Mouse (Mus musculus) erythroblast, embryonic 14.5 days (primary cell): ENCODE measurements around the gene Cdk5rap3. TPM values are rescaled to one million over a fixed set of nuclear protein-coding genes. Genes with fewer than 3 reads are reported as not detected.

Experiments used
- H3K27me3 ChIP-seq: 2 replicates; pipeline ENCODE4 v1.6.1; 2012; ENCODE audit warnings: inconsistent platforms; ENCODE audit not compliant: control insufficient read depth
- H3K36me3 ChIP-seq: 2 replicates; pipeline ENCODE4 v1.6.1; 2012; ENCODE audit warnings: mild to moderate bottlenecking, inconsistent platforms; ENCODE audit not compliant: control insufficient read depth
- H3K4me1 ChIP-seq: 2 replicates; pipeline ENCODE4 v1.6.1; 2012; ENCODE audit warnings: inconsistent platforms; ENCODE audit not compliant: control insufficient read depth
- H3K4me3 ChIP-seq: replicated peaks from 2 replicates; pipeline ENCODE3; 2012; ENCODE audit warnings: moderate library complexity, mild to moderate bottlenecking, inconsistent platforms
- H3K9me3 ChIP-seq: 2 replicates; pipeline ENCODE4 v1.6.1; 2012; ENCODE audit warnings: low read length, inconsistent platforms, mixed read lengths; ENCODE audit not compliant: control insufficient read depth
- GATA1 ChIP-seq: IDR thresholded peaks from 2 replicates; pipeline ENCODE4 v1.6.1; 2012; ENCODE audit warnings: low read length, inconsistent platforms, mixed read lengths
- TAL1 ChIP-seq: IDR thresholded peaks from 3 replicates; pipeline ENCODE4 v1.6.1; 2012; ENCODE audit warnings: low read length, inconsistent platforms, mixed read lengths
- polyA plus RNA-seq: library from polyadenylated mRNA; stranded (reverse); fragments of >175 nt; gene quantifications from 2 replicates; pipeline ENCODE4 v1.2.3, GENCODE M21; 2012

The Cdk5rap3 gene
- polyA plus RNA-seq, 1 experiment, result 4.8 TPM

DNA sequence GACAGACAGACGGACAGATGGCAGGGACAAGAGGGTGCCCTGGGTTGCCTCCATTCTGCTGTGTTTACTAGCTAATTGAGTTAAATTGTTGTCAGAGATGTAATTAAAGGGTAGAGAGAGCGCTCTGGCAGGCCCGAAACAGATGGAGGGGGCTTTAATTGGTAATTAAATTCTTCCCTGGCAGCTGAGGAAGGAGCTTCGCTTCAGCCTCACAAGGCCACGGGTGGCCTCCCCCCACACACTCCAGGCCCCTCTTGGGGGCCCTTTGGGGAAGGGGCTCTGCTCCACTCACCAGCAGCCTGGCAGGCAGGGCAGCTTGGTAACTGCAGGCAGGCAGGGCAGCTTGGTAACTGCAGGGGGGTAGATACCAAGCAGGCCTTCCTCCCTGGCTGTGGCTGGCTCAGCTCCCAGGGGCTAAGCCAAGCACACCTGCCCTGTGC, 30.4 kb downstream of the Cdk5rap3 start:
- Histone ChIP-seq H3K4me1 (no peaks in the 10 kb centered on the region), H3K4me3 (no peak overlapping the region), H3K9me3 (no peaks in the 10 kb centered on the region), H3K27me3 (peaks cover 3% of the 10 kb centered on the region), H3K36me3 (no peaks in the 10 kb centered on the region)
- no peak for TF ChIP-seq GATA1
- TF ChIP-seq TAL1, result no peak

- Histone ChIP-seq H3K4me1 (peaks cover 2% of the 10 kb centered on the region; the same call in 1 of the 2 replicates), H3K4me3 (no peak overlapping the region), H3K27me3 (peaks cover 55% of the 10 kb centered on the region), H3K36me3 (no peaks in the 10 kb centered on the region), H3K9me3 (no peaks in the 10 kb centered on the region)
- TF ChIP-seq GATA1 (no peak), TAL1 (no peak)
These were observed 36.0 kb downstream of the Cdk5rap3 start for GRCm38 (mm10) chr11:96880296-96880695.

- no peaks in the 10 kb centered on the region for H3K9me3 ChIP-seq
- TF ChIP-seq TAL1 (no peak), GATA1 (no peak)
- H3K27me3 ChIP-seq, result peaks cover 64% of the 10 kb centered on the region
- H3K4me3 ChIP-seq, result no peak overlapping the region
- peaks cover 2% of the 10 kb centered on the region; the same call in 1 of the 2 replicates for H3K4me1 ChIP-seq
- no peaks in the 10 kb centered on the region for H3K36me3 ChIP-seq
These were observed 36.9 kb downstream of the Cdk5rap3 start for GRCm38 (mm10) chr11:96879359-96879758.

GRCm38 (mm10) chr11:96878715-96879114, 37.6 kb downstream of the Cdk5rap3 start:
- Histone ChIP-seq H3K27me3 (peaks cover 68% of the 10 kb centered on the region), H3K4me1 (peaks cover 2% of the 10 kb centered on the region; the same call in 1 of the 2 replicates), H3K36me3 (no peaks in the 10 kb centered on the region), H3K4me3 (no peak overlapping the region), H3K9me3 (no peaks in the 10 kb centered on the region)
- no peak for TF ChIP-seq TAL1
- no peak for TF ChIP-seq GATA1

GRCm38 (mm10) chr11:96877071-96877470, 39.2 kb downstream of the Cdk5rap3 start:
- H3K36me3 ChIP-seq, result no peaks in the 10 kb centered on the region
- H3K27me3 ChIP-seq, result peaks cover 84% of the 10 kb centered on the region
- H3K4me3 ChIP-seq, result no peak overlapping the region
- peaks cover 2% of the 10 kb centered on the region; the same call in 1 of the 2 replicates for H3K4me1 ChIP-seq
- no peaks in the 10 kb centered on the region for H3K9me3 ChIP-seq
- no peak for TF ChIP-seq TAL1
- TF ChIP-seq GATA1, result no peak

DNA sequence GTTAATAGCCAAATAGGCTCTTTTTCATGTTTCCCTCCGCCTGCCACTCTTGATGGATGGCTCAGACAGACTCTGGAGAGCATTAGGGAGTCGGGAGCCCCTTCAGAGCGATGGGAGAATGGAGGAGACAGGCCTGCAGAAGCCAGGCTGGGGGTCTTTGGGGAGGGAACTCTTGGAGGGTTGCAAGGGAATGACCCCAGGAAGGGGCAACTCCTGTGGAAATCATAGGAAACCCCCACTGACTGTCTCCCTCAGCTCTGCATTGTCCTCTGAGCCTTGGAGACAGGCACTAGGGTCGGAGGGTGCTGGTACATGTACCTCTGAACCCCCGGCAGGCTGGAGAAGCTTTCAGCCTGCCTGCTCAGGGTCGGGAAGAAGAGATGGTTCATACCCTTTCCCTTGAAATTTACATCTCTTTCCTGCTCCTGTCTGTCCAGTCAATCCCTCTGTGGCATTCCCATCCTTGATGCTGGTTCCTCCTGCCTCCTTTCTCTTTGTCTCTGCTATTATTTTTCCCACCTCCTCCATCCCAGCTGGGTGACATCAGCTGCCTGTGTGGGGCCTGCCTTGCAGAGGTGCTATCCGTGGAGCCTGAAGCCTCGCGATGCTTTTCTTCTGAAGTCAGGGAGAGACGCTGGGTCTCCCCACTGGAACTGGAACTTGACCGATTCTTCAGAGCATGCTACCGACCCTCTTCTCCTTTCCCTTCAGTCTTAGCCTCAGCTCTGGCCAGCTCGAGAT, 39.8 kb downstream of the Cdk5rap3 start:
- Histone ChIP-seq H3K9me3 (no peaks in the 10 kb centered on the region), H3K36me3 (no peaks in the 10 kb centered on the region), H3K4me3 (no peak overlapping the region), H3K4me1 (peaks cover 2% of the 10 kb centered on the region; the same call in 1 of the 2 replicates), H3K27me3 (peaks cover 87% of the 10 kb centered on the region)
- no peak for TF ChIP-seq GATA1
- TF ChIP-seq TAL1, result no peak

DNA sequence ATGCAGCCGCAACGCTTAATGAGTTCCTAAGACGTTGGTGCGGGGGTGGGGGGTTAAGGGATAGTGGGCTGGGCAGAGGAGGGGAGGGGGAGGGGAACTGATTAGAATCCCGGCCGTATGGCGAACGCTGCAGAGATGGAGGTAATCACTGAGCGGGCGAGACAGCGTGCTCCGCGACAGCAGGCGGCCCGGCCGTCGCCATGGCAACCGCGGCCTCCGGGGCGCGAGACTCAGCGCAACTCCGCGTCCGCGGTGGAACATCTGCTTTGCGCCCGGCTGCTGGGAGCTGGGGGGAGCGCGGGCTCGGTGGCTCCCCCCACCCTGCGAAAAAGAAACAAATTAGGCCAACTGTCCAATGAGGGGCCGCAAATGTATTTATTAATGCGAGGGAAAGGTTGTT, 40.6 kb downstream of the Cdk5rap3 start:
- Histone ChIP-seq H3K4me3 (no peak overlapping the region), H3K27me3 (peaks cover 88% of the 10 kb centered on the region), H3K36me3 (no peaks in the 10 kb centered on the region), H3K4me1 (peaks cover 2% of the 10 kb centered on the region; the same call in 1 of the 2 replicates), H3K9me3 (no peaks in the 10 kb centered on the region)
- TF ChIP-seq TAL1 (no peak), GATA1 (no peak)

DNA sequence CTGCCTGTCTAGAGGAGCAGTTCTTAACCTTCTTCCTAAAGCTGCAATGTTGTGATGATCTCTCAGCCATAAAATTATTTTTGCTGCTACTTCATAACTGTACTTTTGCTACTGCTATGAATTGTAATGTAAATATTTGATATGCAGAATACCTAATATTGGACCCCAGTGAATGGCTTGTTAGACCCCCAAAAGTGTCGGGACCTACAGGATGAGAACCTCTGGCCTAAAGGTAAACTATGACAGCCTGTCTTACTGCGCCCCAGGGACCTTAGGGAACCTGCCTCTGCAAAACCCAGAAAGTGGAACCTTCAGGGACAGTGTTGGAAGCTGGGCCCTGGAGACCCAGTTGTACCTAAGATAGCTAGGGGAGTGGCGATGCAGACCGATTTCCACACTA, 41.0 kb downstream of the Cdk5rap3 start:
- H3K4me3 ChIP-seq, result no peak overlapping the region
- peaks cover 2% of the 10 kb centered on the region; the same call in 1 of the 2 replicates for H3K4me1 ChIP-seq
- TF ChIP-seq GATA1, result no peak
- no peak for TF ChIP-seq TAL1
- H3K9me3 ChIP-seq, result no peaks in the 10 kb centered on the region
- no peaks in the 10 kb centered on the region for H3K36me3 ChIP-seq
- H3K27me3 ChIP-seq, result peaks cover 87% of the 10 kb centered on the region

DNA sequence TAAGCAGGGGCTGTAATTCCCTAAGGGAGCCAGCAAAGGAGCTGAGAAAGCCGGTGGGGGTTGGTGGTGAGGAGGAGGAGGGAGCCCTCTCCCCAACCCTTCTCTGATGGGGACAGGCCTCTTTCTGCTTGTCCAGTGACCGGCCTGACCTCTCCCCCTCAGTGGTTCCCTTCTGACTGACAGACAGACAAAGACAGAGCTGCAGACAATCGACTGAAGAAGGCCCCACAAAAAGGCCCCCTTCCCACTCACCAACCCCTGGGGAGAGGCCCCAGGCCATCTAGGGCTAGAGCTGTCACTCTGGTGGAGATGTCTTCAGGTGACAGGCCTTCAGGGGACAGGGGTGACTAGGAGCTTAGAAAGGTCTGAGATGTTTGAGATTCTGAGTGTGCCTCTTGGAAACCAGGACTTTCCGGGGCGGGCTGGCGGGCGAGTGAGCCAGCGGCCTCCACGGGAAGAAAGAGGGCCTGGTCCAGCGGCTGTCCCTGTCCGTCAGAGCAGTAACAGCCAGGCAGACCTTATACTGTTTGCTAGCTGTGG, 42.6 kb downstream of the Cdk5rap3 start:
- no peaks in the 10 kb centered on the region for H3K36me3 ChIP-seq
- no peak overlapping the region for H3K4me3 ChIP-seq
- peaks cover 75% of the 10 kb centered on the region for H3K27me3 ChIP-seq
- TF ChIP-seq GATA1 (no peak), TAL1 (no peak)
- peaks cover 2% of the 10 kb centered on the region; the same call in 1 of the 2 replicates for H3K4me1 ChIP-seq
- no peaks in the 10 kb centered on the region for H3K9me3 ChIP-seq
